Mouse (Mus musculus): ENCODE results near the gene Fam98a.
A peak's percentile ranks its signal among the peaks of the same experiment; 100 is the strongest.

The Fam98a gene

DNA sequence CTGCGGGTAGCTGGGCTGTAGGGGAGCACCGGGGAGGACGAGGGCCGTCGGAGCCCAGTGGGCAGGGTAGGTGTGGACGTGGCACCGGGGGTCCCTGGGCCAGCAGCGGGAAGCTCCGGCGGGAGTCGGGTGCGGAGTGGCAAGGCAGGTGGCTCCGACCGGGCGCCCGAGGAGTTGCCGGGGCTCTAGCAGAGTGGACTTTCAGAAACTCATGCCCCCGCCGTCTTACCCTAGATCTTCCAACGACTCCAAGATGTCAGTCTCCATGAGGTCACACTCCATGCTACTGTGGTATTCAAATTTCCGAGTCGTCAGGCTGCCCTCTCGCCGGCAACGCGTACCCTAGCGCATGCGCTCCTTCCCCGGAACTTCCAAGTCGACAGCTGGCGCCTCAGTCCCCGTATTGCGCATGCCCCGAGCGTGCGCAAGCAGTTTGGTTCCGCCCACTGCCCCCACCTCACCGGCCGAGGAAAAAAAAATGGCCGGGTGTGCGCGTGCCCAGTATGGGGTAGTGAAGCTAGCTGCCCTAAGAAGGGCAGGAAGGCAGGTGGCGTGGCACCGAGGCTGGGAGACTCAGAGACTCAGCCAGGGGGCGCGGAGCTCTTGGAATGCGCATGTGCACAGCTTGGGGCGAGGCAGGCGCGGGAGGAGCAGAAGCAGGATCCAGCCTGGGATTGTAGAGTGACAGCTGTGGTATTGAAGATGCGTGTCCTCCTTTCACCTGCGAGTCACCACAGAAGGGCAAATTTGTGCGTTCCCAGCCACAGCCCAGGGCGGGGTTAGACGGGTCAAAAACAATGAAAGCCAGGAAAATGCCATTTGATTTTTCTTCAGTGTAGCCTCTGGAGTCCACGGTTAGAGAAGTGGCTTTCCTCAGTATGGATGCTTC, at the start of gene Fam98a:
Gene Fam98a, minus strand, starts transcription at position 435 of the 889 bp plus-strand sequence.
- DNase-seq = peak; percentile 97

DNA sequence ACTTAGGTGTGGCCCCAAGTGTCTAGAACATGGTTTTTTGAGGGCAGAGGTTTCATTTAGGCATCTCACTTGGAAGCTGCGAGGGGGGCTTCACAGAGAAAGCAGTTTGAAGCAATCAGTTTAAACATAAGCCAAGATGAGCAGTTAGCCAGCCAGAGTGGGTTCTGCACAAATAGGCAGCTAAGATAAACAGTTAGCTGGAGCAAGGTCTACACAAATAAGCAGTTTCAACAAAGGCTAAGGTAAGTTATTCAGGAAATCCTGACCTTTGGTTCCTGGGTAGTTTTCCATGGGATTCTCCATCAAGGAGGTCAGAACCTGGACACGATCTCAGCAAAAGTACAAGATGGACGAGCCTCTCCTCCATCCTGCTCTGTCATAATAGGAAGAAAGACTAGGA, 46.9 kb upstream of the Fam98a start:
- no peak for DNase-seq

DNA sequence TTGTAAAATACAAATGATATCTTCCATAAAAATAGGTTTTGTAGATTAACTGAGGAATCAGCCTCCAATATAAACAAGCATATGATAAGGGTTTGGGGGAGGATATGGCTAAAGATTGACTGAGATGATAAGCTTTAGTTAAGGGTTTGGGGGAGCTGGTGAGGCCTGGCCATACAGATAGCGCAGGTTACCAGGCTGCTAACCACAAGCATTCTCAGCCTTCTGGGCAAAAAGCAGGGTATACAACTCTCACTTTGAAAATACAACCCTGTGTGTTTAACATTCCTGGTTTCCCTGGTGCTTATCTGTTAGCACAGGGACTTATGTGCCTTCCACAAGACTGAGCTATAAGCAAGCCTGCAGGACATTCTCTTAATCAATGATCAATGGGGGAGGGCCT, 31.0 kb upstream of the Fam98a start:
- no peak for DNase-seq

DNA sequence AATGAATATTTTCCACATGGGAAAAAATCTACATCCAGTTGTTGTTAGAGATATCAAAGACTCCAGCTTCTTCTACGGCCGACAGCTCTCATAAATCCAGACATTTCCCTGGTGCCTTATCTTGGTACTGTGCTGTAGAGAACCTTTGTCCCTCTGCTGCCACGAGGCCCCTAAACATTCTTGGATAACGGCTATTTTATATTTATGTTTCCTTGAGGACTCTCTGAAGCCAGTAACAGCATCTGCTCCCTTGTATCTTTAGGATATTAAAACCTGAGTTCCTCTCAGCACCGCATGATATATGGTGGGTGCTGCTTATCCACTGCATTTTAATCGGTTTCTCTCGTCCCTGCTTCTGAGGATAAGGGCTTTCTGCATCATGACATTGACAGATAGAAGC, 23.9 kb upstream of the Fam98a start:
- DNase-seq = no peak

DNA sequence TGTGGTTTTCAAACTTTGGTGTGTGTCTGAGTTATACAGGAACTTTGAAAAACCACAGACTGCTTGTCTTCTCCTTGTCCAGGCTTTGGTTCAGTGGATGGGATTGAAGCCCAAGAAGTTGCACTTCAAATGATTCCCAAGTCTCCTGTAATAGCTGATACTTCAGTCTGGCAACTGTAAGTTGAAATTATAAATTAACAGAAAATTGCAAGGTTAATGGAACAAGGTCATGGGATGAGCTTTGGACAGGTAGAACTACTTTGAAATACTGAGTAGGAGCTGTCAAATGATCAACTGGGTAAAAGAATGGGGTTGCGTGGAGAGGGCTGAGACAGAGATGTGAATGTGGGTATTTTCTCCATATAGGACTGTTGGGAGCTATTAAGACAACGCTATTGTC, 6.3 kb upstream of the Fam98a start:
- DNase-seq = no peak

DNA sequence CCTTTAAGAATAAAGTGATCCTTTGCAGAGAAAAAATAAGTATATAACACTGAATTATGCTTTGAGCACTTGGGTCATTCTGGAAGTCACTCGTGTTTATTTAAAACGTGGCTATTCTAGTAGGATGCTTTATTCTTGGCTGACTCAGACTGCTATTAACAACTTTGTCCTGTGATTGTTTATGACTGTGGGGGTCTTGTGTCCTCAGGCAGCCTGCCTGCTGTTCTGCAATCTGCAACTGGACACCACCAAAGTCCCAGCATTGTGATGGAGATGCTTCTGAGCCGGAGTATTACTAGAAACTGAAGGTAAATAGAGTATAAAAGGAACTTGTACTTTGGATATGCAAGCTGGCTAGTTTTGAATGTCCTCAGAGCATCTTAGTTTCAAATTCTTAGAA, 5.3 kb upstream of the Fam98a start:
- DNase-seq = no peak

DNA sequence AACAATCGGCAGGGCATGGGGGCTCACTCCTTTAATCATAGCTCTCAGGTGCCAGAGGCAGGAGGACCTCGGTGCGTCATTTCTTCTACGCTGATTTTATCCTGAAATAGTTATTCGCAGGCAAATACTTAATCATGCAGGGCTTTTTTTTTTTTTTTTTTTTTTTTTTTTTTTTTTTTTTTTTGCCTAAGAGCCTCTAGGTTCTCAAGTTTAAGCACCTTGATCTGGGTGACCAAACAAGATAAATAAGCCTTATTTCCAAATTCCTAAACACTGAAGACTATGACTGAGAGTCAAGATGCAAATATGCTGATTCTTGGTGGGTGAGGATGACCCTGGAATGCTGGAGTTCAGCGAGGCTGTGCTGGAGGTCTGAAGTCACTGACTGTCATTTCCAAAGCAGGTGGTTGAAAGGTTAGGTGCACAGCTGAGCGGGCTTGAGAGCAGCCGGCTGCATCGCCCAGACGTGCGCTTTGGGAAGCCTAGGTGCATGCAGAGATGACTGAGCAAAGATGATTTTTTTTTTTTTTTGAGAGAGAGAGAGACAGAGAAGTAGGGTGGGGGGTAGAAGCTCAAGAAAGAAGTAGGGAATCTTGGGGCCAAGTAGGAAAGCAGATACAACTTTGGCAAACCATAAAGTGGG, 854 bp downstream of the Fam98a start:
- DNase-seq = no peak

DNA sequence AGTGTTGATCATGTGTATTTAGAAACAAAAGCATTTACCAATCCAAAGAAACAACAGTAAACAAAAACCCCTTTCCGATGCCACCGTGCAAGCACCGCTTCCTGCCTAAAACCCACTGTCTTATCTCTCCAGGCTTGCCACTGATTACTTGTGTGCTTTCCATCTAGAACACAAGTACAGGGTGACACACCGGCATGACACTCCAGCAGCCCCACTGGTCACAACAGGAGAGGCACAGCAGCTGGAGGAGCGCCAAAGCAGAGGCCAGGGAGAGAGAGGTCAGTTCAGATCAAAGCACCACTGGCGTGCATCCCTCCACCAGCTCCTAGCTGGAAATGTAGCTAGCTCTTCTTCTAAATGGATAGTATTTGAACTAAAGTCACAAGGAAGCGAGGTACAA, 7.5 kb downstream of the Fam98a start:
- no peak for DNase-seq

DNA sequence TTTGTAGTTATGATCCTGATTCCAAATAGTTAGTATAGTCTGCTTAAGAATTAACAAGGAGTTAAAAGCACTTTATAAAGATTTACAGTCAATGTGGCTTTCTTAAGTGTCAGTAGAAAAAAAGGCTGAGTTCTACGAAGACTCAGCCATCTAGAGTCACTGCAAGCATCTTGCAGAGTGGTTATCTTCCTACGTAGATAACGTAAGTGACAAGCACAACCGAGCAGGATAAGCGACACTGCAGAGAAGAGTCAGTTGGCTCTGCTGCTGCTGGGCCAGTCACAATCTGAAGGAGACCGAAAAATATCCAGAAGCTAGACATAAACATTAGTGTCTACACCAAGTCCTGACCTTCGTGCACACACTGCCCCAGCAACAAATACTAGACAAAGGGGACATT, 8.3 kb downstream of the Fam98a start:
- DNase-seq = no peak

DNA sequence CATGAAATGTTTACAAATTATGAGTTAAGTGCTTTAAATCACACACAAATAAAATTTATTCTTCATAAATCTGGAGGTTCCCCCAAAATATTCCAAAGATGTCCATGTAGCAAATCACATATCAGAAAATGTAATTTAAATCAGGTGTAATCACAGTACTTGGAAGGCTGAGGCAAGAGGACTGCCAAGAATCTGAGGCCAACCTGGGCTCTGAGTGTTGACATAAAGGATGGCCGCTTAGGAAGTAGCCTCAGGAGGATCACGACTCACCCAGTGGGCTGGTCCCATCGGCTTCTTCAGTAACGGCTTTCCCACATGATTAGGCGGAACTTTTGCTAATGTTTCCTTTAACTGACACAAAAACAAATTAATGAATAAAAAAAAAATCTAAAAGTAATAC, 11.9 kb downstream of the Fam98a start:
- DNase-seq = no peak

DNA sequence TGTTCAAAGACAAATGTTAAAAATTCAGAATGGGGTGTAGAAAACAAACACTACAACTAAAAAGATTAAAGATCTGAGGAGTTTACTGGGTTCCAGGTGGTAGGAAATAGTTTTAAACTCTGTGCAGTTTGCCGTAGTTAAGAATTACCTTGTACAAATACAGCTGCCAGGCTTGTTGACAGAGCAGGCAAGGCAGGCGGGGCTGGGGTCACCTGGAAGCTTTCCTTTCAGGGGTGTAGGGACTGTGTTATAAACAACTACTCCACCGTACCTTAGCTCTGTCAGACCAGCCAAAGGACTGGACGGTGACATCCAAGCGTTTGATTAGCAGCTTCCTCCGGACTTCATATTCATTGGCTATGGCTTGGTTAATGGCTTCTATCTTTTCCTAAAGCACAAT, 12.6 kb downstream of the Fam98a start:
- no peak for DNase-seq

DNA sequence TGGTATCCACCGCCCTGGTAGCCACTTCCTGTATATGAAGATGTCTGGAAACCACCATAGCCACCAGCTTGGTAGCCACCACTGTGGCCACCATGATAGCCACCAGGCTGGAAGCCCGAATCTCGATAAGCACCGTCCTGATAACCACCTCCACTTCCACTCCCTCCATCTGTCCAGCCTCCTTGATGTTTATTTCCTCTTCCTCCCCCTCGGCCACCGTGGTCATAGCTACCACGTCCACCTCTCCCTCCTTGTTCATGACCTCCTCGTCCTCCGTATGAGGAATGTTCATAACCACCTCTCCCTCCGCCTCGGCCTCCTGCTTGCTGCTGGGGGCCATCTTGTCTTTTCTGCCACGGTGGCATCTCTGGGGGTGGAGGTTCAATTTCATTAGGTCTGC, 13.3 kb downstream of the Fam98a start:
- no peak for DNase-seq

DNA sequence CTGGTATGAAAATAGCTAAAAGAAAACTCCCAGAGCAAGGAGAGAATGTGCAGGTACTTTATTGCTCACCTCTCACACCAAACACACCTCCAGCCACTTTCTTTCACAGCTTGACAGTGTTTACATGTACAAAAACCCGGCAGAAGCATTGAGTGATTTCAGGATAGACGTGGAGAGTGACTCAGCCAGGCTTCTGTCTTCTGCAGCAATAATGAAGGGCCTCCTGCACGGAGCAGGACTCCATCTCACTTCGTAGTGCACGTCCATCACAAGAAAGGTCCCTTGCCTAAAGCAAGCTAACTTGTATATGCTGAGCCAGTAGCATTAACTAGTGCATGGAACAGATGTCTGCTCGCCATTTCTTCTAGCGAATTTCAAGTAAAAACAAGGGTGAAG, 14.7 kb downstream of the Fam98a start:
- DNase-seq = peak; percentile 36

DNA sequence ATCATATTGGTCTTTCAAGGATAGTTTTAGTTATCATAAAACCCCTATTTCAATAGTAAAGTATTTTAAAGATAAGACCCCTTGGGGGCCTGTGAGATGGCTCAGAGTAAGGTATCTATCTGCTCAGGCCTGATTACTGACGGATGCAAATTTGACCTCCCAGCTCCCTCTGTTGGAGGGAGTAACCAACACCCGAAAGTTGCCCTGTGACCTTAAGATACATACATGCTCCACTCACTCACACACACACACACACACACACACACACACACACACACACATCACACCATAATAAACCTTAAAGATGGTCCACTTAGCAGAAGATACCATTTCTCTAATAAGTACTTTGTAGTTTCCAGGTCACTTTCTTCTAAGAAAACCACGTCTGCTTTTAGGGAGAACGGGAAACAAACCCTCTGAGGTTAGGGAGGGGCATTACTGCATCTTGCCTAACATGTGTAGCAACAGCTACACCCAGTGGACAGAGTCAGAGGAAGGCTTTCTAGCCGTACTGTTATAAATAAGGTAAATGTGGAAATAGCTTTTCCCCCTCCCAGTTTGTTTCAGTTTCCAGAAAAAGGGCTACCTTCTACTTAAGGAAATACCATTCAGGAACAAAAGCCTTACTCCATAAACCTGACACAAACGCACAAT, 15.2 kb downstream of the Fam98a start:
- DNase-seq = peak; percentile 36

DNA sequence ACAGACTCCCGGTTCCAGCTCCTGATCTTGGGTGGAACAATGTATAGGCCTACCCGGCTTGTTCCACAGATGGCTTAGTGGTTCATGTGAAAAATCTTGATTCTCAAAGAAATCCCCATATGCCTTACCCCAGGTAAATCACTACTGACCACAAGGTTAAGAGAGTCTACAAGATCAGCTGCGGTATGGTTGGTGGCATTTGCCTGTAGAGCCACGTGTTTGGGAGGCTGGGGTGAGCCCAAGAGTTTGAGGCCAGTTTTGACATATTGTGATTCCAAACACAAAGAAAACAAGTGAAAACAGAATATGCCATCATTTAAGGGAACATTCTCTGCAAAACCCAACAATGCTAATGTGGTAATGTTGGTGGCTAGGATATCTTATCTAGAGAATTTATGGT, 16.1 kb downstream of the Fam98a start:
- DNase-seq = no peak

DNA sequence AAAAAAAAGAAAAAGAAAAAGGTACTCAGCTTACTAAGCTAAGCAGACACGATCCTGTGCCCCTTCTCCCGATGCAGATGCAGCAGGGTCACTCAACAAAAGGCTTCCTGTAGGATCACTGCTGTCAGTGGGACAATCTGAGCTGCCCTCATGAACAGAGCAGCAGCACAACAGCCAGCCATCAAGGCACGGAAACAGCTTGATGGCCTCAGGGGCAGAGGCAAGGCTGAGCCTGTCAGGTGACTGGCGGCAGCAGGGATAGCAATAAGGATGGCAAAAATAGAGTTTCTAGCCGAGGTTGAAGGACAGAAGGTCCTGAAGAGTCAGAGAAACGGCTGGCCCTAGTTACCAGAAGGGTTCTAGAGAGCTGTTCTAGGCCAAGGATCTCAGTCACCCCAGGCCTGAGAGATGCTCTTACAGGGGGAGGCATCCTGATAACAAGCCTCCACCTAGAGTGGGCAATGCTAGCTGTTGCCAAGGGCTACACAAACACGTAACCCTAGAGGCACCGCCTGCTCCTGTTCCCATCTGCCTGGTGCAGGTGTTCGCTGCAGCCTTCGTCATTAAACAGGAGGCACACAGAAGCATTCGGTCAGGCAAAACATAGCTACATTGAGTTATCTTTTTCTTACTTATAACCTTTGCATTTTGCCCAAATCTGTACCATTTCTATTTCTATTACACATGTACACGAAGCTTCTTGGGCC, 17.3 kb downstream of the Fam98a start:
- no peak for DNase-seq

DNA sequence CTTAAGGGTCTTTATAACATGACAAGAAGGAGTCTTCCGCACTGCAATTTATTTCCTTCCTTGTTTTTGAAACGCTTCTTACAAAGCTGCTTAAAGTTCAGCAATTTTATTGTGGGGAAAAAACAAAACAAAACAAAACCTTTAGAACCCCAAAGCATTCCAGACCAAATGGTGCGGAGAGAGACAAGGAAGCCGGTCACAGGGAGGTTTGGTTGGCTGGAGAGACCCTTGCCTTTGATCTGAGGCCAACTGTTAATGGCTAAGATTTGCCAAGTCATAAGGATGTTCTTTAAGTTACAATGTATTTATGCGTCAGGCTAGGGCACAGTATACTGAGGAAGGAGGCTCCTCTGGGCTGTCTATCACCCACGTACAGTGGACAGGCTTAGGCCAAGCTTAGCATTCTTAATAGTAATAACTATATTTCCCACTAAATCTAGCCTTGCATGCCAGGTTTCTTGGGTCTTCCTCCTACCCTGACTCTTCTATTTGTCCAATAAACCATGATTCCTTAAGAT, 19.2 kb downstream of the Fam98a start:
- DNase-seq = no peak

DNA sequence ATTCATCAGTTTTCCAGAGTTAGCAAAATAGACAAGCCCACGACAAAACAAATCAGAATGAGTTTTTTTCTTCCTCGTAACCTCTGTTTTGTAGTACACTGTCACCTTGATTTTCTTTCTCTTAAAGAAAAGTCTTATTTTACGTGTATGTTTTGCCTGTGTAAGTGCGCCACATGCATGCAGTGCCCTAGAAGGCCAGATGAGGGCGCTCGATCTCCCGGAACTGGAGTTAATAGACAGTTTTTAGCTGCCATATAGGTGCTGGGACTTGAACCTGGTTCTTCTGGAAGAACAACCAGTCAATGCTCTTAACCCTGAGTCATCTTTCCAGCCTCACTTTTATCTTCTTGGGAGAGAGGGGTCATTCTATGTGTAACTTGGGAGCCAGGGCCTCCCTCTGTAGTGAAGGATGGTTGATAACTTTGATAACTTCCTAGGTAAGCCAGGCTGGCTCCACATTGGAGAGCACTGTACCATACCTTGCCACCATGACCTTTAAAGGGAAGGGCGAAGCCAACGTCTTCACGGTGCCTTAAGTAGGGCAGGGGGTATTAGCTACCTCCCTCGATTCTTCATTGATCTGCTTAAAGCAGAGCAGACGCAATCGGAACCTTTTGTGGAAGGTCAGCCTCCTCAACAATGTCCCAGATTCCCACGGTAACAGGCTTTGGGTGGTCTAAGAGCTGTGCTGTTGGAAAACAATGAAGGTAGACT, 22.4 kb downstream of the Fam98a start:
- DNase-seq = no peak

DNA sequence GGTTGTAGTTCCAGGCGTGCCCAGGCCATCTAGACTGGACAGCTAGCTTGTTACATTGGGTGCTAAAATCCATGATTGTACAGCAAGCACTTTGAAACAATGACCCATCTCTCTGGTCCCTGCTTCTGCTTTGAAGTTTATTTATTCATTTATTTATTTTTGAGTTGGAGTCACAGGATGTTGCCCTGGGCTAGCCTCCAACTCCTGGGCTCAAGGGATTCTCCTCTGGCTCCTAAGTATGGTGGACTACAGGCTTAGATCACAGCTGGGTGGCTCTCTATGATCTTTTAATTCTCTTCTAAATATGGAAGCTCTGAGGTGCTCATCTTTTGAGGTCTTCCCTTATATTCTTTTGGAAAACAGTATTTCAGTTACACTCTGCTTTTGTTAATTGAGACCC, 25.3 kb downstream of the Fam98a start:
- DNase-seq = no peak

DNA sequence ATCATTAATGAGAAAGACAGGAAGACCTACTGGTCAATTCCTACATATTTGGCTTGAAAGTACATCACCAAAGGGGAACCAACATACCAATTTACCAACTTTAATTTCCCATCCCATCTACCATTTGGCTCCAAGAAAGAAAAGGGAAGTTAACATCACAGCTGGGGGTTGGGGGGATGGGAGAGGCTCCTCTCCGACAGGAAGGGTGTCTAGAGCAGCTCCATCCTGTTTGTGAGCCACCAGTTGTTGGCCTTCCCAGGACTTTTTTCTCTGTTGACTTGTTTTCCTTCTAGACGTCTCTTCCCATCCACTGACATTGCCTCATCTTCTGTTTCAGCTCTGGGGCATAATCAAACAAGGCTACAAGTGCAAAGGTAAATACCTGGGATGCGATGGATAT, 27.9 kb downstream of the Fam98a start:
- DNase-seq = no peak

DNA sequence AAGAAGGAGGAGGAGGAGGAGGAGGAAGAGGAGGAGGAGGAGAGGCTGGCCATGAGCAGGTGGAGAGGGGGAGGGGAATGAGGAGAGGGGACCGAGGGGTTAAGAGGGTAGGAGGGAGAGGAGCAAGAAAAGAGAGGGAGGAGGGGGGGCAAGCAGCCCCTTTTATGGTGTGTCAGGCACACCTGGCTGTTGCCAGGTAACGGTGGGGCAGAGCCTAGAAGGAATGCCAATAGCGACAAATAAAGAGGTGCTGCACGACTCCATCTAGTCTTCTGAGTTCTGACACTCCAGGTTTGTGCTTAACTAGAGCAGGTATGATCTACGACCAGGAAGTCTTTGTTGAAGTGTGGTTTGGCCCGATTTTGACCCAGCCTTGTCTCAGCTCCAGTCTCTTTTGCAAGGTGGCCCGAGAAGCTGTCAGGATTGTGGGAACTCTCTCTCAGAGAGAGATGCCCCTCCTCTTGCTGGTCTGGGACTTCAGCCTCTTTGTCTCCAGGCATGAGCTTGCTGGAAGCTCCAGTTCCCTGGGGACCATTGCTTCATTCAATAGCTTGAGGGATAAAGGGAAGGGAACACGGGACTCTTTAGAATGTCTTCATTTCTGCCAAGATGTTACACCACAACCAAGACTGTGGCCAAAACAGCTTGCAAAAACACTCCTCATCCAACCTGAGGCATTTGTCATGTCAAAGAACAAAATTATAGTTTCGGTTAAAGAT, 29.2 kb downstream of the Fam98a start:
- DNase-seq = no peak

Measured in right cerebral cortex, postnatal 25 days (tissue).